Mouse (Mus musculus) midbrain, embryonic 15.5 days (tissue): Measurements from ENCODE around the gene Gstt4. TPM values are rescaled to one million over a fixed set of nuclear protein-coding genes. Genes with fewer than 3 reads are reported as not detected.
A peak's percentile ranks its signal among the peaks of the same experiment; 100 is the strongest.

Source experiments
- ATAC-seq: fragments of 200-750 bp; cut with Nextera tagmentation; replicated peaks from 2 replicates; pipeline ENCODE4 v1.8.0; 2017; ENCODE audit warnings: moderate TSS enrichment
- H3K27ac ChIP-seq: fragments of 300-500 bp; sonication (generic); 2 replicates; pipeline ENCODE4 v1.5.1; 2015; ENCODE audit warnings: mild to moderate bottlenecking, inconsistent platforms
- H3K27me3 ChIP-seq: fragments of 300-500 bp; sonication (generic); replicated peaks from 2 replicates; pipeline ENCODE4 v1.6.1; 2015; ENCODE audit warnings: inconsistent platforms
- H3K36me3 ChIP-seq: fragments of 300-500 bp; sonication (generic); replicated peaks from 2 replicates; pipeline ENCODE4 v1.6.1; 2015; ENCODE audit warnings: inconsistent platforms
- H3K4me1 ChIP-seq: fragments of 300-500 bp; sonication (generic); 2 replicates; pipeline ENCODE4 v1.6.1; 2015; ENCODE audit warnings: inconsistent platforms
- H3K4me2 ChIP-seq: fragments of 300-500 bp; sonication (generic); 2 replicates; pipeline ENCODE4 v1.6.1; 2015; ENCODE audit warnings: inconsistent platforms, mild to moderate bottlenecking, moderate library complexity
- H3K4me3 ChIP-seq: fragments of 300-500 bp; sonication (generic); 2 replicates; pipeline ENCODE4 v1.5.1; 2015; ENCODE audit warnings: mild to moderate bottlenecking, inconsistent platforms
- H3K9ac ChIP-seq: fragments of 300-500 bp; sonication (generic); 2 replicates; pipeline ENCODE4 v1.6.1; 2015; ENCODE audit warnings: mild to moderate bottlenecking, inconsistent platforms
- H3K9me3 ChIP-seq: fragments of 300-500 bp; sonication (generic); 2 replicates; pipeline ENCODE4 v1.6.1; 2016; ENCODE audit warnings: inconsistent platforms
- WGBS: fragments of 180-500 bp; shearing (Covaris S2); methylation state at CpG from one replicate; pipeline ENCODE4 v1.1.7; 2015; ENCODE audit warnings: mixed read lengths; 5-methylcytosine and 5-hydroxymethylcytosine counted together
- polyA plus RNA-seq: library from polyadenylated mRNA; unstranded; fragments of >200 nt; fragmentation: Nextera tagmentation; extraction: Ambion mirVana; gene quantifications from 2 replicates; pipeline ENCODE4 v1.2.1, GENCODE M21; 2015

The Gstt4 gene
- polyA plus RNA-seq, 1 experiment from 2014 or later = not detected

GRCm38 (mm10) chr10:75834250-75834649 is 11.9 kb upstream of the Gstt4 start:
- H3K4me2 ChIP-seq = peak overlapping the region; percentile 59
- H3K27me3 ChIP-seq = peaks cover 26% of the 10 kb centered on the region
- no peak for ATAC-seq
- H3K27ac ChIP-seq = no peak overlapping the region
- H3K36me3 ChIP-seq = no peaks in the 10 kb centered on the region
- peak overlapping the region; percentile 34 for H3K4me3 ChIP-seq
- 2% methylated on average over 21 of the region's 21 CpGs for WGBS
- peaks cover 26% of the 10 kb centered on the region for H3K4me1 ChIP-seq
- H3K9me3 ChIP-seq = no peaks in the 10 kb centered on the region
- H3K9ac ChIP-seq = peak overlapping the region; percentile 7; the same call in 1 of the 2 replicates

GRCm38 (mm10) chr10:75833456-75834080 is 11.2 kb upstream of the Gstt4 start:
- Histone ChIP-seq H3K27me3 (peaks cover 26% of the 10 kb centered on the region), H3K9ac (no peak overlapping the region; the same call in 1 of the 2 replicates), H3K9me3 (no peaks in the 10 kb centered on the region), H3K27ac (no peak overlapping the region), H3K36me3 (no peaks in the 10 kb centered on the region), H3K4me2 (peak overlapping the region; percentile 59), H3K4me3 (peak overlapping the region; percentile 34; the same call in 1 of the 2 replicates), H3K4me1 (peaks cover 26% of the 10 kb centered on the region)
- WGBS = 16% methylated on average over 21 of the region's 21 CpGs
- ATAC-seq = no peak

GRCm38 (mm10) chr10:75832272-75832895 is 10.0 kb upstream of the Gstt4 start:
- Histone ChIP-seq H3K4me3 (no peak overlapping the region), H3K9me3 (no peaks in the 10 kb centered on the region), H3K9ac (no peak overlapping the region), H3K4me2 (no peak overlapping the region), H3K27ac (no peak overlapping the region), H3K27me3 (peaks cover 26% of the 10 kb centered on the region), H3K4me1 (peaks cover 18% of the 10 kb centered on the region), H3K36me3 (no peaks in the 10 kb centered on the region)
- 72% methylated on average over 13 of the region's 13 CpGs for WGBS
- no peak for ATAC-seq

- H3K27me3 ChIP-seq = peaks cover 26% of the 10 kb centered on the region
- no peaks in the 10 kb centered on the region for H3K9me3 ChIP-seq
- H3K4me1 ChIP-seq = peaks cover 12% of the 10 kb centered on the region
- no peak for ATAC-seq
- H3K9ac ChIP-seq = no peak overlapping the region
- H3K4me3 ChIP-seq = no peak overlapping the region
- no peak overlapping the region for H3K27ac ChIP-seq
- 83% methylated on average over 2 of the region's 2 CpGs for WGBS
- no peak overlapping the region for H3K4me2 ChIP-seq
- H3K36me3 ChIP-seq = no peaks in the 10 kb centered on the region
Measured at GRCm38 (mm10) chr10:75830275-75830670, 7.9 kb upstream of the Gstt4 start.

GRCm38 (mm10) chr10:75829529-75830274 is 7.4 kb upstream of the Gstt4 start:
- WGBS = 72% methylated on average over 2 of the region's 2 CpGs
- no peak for ATAC-seq
- Histone ChIP-seq H3K27me3 (peaks cover 22% of the 10 kb centered on the region), H3K27ac (no peak overlapping the region), H3K9me3 (no peaks in the 10 kb centered on the region), H3K4me3 (no peak overlapping the region), H3K9ac (no peak overlapping the region), H3K4me2 (no peak overlapping the region), H3K36me3 (no peaks in the 10 kb centered on the region), H3K4me1 (peaks cover 8% of the 10 kb centered on the region)

- Histone ChIP-seq H3K9me3 (no peaks in the 10 kb centered on the region), H3K36me3 (no peaks in the 10 kb centered on the region), H3K4me2 (no peak overlapping the region), H3K4me1 (no peaks in the 10 kb centered on the region), H3K27me3 (peaks cover 10% of the 10 kb centered on the region), H3K9ac (no peak overlapping the region), H3K4me3 (no peak overlapping the region), H3K27ac (no peak overlapping the region)
- peak; percentile 33 for ATAC-seq
Measured at GRCm38 (mm10) chr10:75828500-75828931, 6.2 kb upstream of the Gstt4 start.

GRCm38 (mm10) chr10:75827668-75828360 is 5.5 kb upstream of the Gstt4 start:
- H3K27me3 ChIP-seq = peaks cover 5% of the 10 kb centered on the region; the same call in 1 of the 2 replicates
- H3K4me2 ChIP-seq = no peak overlapping the region
- no peak overlapping the region for H3K27ac ChIP-seq
- H3K36me3 ChIP-seq = no peaks in the 10 kb centered on the region
- H3K4me1 ChIP-seq = no peaks in the 10 kb centered on the region
- H3K9ac ChIP-seq = no peak overlapping the region
- 93% methylated on average over 4 of the region's 4 CpGs for WGBS
- no peak for ATAC-seq
- H3K4me3 ChIP-seq = no peak overlapping the region
- no peaks in the 10 kb centered on the region for H3K9me3 ChIP-seq

GRCm38 (mm10) chr10:75824530-75824929 is 2.2 kb upstream of the Gstt4 start:
- no peak overlapping the region for H3K4me3 ChIP-seq
- no peak overlapping the region for H3K4me2 ChIP-seq
- no peak overlapping the region for H3K9ac ChIP-seq
- no peaks in the 10 kb centered on the region for H3K9me3 ChIP-seq
- 87% methylated on average over 4 of the region's 4 CpGs for WGBS
- H3K36me3 ChIP-seq = no peaks in the 10 kb centered on the region
- no peak overlapping the region for H3K27ac ChIP-seq
- ATAC-seq = no peak
- no peaks in the 10 kb centered on the region for H3K4me1 ChIP-seq
- no peaks in the 10 kb centered on the region for H3K27me3 ChIP-seq

- Histone ChIP-seq H3K36me3 (no peaks in the 10 kb centered on the region), H3K4me1 (no peaks in the 10 kb centered on the region)
- WGBS = 88% methylated on average over 1 of the region's 1 CpGs
Measured at GRCm38 (mm10) chr10:75823782-75824181, 1.4 kb upstream of the Gstt4 start.

GRCm38 (mm10) chr10:75819882-75820281 is 2.5 kb downstream of the Gstt4 start:
- H3K27me3 ChIP-seq = no peaks in the 10 kb centered on the region
- no peak overlapping the region for H3K27ac ChIP-seq
- H3K9ac ChIP-seq = no peak overlapping the region
- no peaks in the 10 kb centered on the region for H3K4me1 ChIP-seq
- H3K36me3 ChIP-seq = no peaks in the 10 kb centered on the region
- H3K4me3 ChIP-seq = no peak overlapping the region
- 90% methylated on average over 5 of the region's 5 CpGs for WGBS
- H3K9me3 ChIP-seq = no peaks in the 10 kb centered on the region
- no peak overlapping the region for H3K4me2 ChIP-seq
- ATAC-seq = no peak

More at GRCm38 (mm10) chr10:75823782-75824181, 1.4 kb upstream of the Gstt4 start:
- no peak overlapping the region for H3K4me3 ChIP-seq
- H3K27ac ChIP-seq = no peak overlapping the region
- no peak overlapping the region for H3K4me2 ChIP-seq
- no peak overlapping the region for H3K9ac ChIP-seq
- no peak for ATAC-seq
- no peaks in the 10 kb centered on the region for H3K27me3 ChIP-seq
- no peaks in the 10 kb centered on the region for H3K9me3 ChIP-seq

GRCm38 (mm10) chr10:75818641-75819040 is 3.7 kb downstream of the Gstt4 start:
- Histone ChIP-seq H3K4me1 (no peaks in the 10 kb centered on the region), H3K27me3 (no peaks in the 10 kb centered on the region), H3K4me3 (no peak overlapping the region), H3K27ac (no peak overlapping the region), H3K9ac (no peak overlapping the region), H3K4me2 (no peak overlapping the region), H3K9me3 (no peaks in the 10 kb centered on the region), H3K36me3 (no peaks in the 10 kb centered on the region)
- ATAC-seq = no peak
- 68% methylated on average over 10 of the region's 10 CpGs for WGBS

GRCm38 (mm10) chr10:75804217-75804616 is 18.1 kb downstream of the Gstt4 start:
- Histone ChIP-seq H3K9me3 (no peaks in the 10 kb centered on the region), H3K4me3 (no peak overlapping the region), H3K27ac (no peak overlapping the region), H3K4me1 (no peaks in the 10 kb centered on the region), H3K9ac (no peak overlapping the region), H3K27me3 (no peaks in the 10 kb centered on the region), H3K4me2 (no peak overlapping the region), H3K36me3 (no peaks in the 10 kb centered on the region)
- 75% methylated on average over 2 of the region's 2 CpGs for WGBS
- no peak for ATAC-seq
